Mouse (Mus musculus) brain, embryonic 14.5 days (tissue): Measurements from ENCODE around the gene Gm49368. TPM values are rescaled to one million over a fixed set of nuclear protein-coding genes. Genes with fewer than 3 reads are reported as not detected.

Experiments
- DNase-seq: peaks from one replicate; pipeline ENCODE4 v3.0.0-alpha.2; 2011; ENCODE audit warnings: low read depth
- CTCF ChIP-seq: fragments of 200-500 bp; IDR thresholded peaks from 2 replicates; pipeline ENCODE4 v1.5.1; 2012; ENCODE audit warnings: inconsistent platforms, mild to moderate bottlenecking, moderate library complexity, borderline replicate concordance; ENCODE audit not compliant: insufficient read depth, insufficient read length; ENCODE audit errors: extremely low read depth
- POLR2A ChIP-seq: fragments of 200-500 bp; IDR thresholded peaks from 2 replicates; pipeline ENCODE4 v1.6.1; 2012; ENCODE audit warnings: mild to moderate bottlenecking, inconsistent platforms, borderline replicate concordance; ENCODE audit not compliant: poor library complexity, insufficient read depth, insufficient read length, severe bottlenecking; ENCODE audit errors: extremely low read depth
- polyA plus RNA-seq: library from polyadenylated mRNA; depleted of rRNA; stranded (reverse); fragments of >200 nt; gene quantifications from 2 replicates; pipeline ENCODE4 v1.2.3, GENCODE M21; 2012

Gene Gm49368
- polyA plus RNA-seq, 1 experiment = not detected

- TF ChIP-seq POLR2A (no peak), CTCF (no peak)
- no peak for DNase-seq
Measured at GRCm38 (mm10) chr7:128063211-128063781, 813 bp downstream of the Gm49368 start.

- TF ChIP-seq CTCF (no peak), POLR2A (no peak)
- DNase-seq = no peak
Measured at GRCm38 (mm10) chr7:128065547-128065946, 3.1 kb downstream of the Gm49368 start.

GRCm38 (mm10) chr7:128067847-128068246 lies 5.4 kb downstream of the Gm49368 start:
- no peak for DNase-seq
- no peak for TF ChIP-seq CTCF
- TF ChIP-seq POLR2A = no peak

DNA sequence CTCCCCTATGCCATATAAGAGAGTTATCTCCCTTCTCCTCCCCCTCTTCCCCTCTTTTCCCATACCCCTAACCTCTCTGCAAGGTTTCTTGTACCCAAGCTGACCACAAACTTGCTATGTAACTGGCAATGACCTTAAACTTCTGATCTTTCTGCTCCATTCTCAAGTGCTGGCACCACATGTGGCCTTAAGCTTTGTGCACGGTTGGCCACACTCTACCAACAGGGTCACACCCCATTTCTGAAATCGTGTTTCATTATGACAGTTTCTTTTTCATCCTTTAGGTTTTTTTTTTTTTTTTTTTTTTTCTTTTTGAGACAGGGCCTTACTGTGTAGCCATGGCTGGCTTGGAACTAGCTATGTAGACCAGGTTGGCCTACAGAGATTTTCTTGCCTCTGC lies 7.4 kb downstream of the Gm49368 start:
- no peak for DNase-seq
- TF ChIP-seq CTCF (no peak), POLR2A (no peak)

DNA sequence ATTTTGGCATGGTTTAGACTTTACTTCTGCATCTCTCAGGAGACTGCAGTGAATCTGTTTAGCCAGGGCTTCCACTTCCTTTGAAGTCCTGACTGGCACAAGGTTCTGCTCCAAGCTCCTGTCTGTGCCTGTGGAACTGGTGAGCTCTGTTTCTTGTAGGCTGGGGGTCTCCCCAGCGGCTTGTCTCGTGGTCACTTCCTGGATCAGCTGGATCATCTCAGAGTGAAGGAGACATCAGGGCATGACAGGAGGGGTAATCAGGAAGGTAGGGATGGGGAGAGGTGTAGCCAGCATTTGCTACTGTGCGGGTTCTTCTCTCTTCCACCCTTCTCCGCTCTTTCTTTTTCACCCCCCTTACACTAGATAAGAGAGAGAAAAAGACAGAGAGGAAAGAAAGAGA lies 9.3 kb downstream of the Gm49368 start:
- no peak for TF ChIP-seq CTCF
- TF ChIP-seq POLR2A = no peak
- DNase-seq = no peak

GRCm38 (mm10) chr7:128080012-128080411 lies 17.5 kb downstream of the Gm49368 start:
- DNase-seq = no peak
- TF ChIP-seq CTCF (no peak), POLR2A (no peak)

DNA sequence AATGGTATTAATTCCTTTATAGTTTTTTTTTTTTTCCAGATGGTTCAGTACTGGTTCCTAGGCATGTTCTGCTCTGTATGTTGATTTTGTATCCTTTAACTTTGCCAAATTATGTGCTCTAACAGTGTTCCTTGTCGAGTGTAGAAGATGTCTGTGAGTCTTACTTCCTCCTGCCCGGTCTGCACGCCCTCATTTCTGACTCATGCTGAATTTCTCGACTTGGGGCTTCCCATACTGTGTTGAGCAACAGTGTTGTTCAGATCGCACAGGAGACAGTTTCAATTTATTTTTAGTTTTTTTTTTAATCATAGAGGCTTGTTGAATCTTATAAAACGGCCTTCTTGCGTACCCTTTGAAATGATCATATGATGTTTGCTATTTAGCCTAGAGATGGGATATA lies 26.7 kb downstream of the Gm49368 start:
- TF ChIP-seq POLR2A (no peak), CTCF (no peak)
- no peak for DNase-seq

- TF ChIP-seq POLR2A = no peak
- no peak for TF ChIP-seq CTCF
- DNase-seq = no peak
Measured at GRCm38 (mm10) chr7:128098135-128098534, 35.7 kb downstream of the Gm49368 start.

DNA sequence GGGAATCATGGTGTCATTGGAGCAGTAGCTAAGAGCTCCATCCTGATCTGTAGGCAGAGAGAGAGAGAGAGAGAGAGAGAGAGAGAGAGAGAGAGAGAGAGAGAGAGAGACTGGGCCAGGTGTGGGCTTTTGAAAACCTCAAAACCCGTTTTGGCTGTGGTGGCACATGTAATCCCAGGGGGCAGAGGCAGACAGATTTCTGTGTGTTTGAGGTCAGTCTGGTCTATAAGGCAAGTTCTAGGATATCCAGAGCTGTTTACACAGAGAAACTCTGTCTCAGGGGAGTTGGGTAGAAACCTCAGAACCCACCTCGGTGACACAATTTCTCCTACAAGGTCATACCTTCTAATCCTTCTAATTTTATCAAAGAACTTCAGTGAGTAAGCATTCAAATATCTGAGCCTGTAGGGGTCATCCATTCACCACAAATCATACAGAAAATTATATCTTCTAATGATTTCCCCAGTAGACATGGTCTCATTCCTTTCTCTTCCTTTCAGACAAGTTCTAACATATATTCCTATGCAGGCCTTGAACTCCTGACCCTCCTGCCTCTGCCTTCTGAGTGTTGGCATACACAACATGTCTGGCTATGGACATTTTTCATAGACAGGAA lies 38.4 kb downstream of the Gm49368 start:
- no peak for TF ChIP-seq CTCF
- TF ChIP-seq POLR2A = no peak
- DNase-seq = no peak

DNA sequence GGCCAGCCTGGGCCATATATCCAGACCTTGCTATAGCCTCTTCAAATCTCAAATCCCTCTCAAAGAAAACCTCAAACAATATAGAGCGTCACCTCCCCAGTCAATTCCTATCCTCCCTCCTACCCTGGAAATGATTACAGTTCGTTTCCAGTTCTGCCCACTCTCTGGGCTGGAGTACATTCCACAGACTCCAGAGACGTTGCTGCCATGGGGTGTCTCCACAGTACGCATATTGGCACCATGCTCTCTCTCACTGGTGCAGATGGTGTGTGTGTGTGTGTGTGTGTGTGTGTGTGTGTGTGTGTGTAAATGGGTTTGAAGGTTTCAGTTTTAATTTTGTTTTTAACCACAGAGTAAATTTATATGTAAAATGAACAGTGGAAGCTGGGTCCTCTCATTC lies 42.8 kb downstream of the Gm49368 start:
- no peak for TF ChIP-seq POLR2A
- no peak for TF ChIP-seq CTCF
- DNase-seq = peak; percentile 39

GRCm38 (mm10) chr7:128107462-128107861 lies 45.0 kb downstream of the Gm49368 start:
- DNase-seq = no peak
- no peak for TF ChIP-seq CTCF
- no peak for TF ChIP-seq POLR2A

DNA sequence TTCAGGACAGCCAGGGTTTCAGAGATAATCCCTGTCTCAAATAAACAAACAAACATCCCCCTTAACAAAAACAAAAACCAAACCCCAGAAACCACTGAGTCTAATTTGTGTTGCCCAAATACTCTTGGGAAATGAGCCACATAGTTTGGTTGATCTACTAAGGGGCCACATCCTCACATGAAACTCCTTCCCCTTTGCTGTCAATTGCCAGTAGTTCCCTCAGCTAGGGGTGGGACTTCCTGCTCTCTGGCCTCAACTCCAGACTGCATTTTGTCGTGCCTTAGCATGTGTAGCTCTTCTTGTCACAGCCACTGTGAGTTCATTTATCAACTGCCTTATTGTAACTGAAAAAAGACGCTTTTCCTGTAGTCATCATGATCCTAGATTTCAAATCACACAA lies 47.8 kb downstream of the Gm49368 start:
- no peak for TF ChIP-seq POLR2A
- no peak for DNase-seq
